Mouse (Mus musculus) G1E (cell line): ENCODE data around the gene Fxyd5.

Experiments used
- CTCF ChIP-seq: IDR thresholded peaks from 2 replicates; pipeline ENCODE4 v1.5.1; 2012; ENCODE audit warnings: low read depth, low read length, inconsistent platforms, mixed read lengths
- GATA1 ChIP-seq: IDR thresholded peaks from 2 replicates; pipeline ENCODE4 v1.6.1; 2012; ENCODE audit warnings: borderline replicate concordance, low read length, inconsistent platforms, mixed read lengths
- TAL1 ChIP-seq: conservative IDR thresholded peaks from 2 replicates; pipeline ENCODE4 v1.6.1; 2012; ENCODE audit warnings: low read depth, low read length, inconsistent platforms, mixed read lengths

GRCm38 (mm10) chr7:31036917-31037316, 5.4 kb downstream of the Fxyd5 start:
- TF ChIP-seq CTCF (no peak), GATA1 (no peak), TAL1 (no peak)
